Mouse (Mus musculus) kidney, adult 2 months (tissue): ENCODE results near the gene Polr2a. TPM values are rescaled to one million over a fixed set of nuclear protein-coding genes. Genes with fewer than 3 reads are reported as not detected.
A peak's percentile ranks its signal among the peaks of the same experiment; 100 is the strongest.

Experiments used
- DNase-seq: peaks from one replicate; pipeline ENCODE4 v3.0.0; 2021
- H3K27ac ChIP-seq: fragments of 200-500 bp; 2 replicates; pipeline ENCODE4 v1.5.1; 2012; ENCODE audit warnings: low read depth, low read length, control low read depth, inconsistent platforms; ENCODE audit not compliant: insufficient read depth
- H3K27me3 ChIP-seq: fragments of 200-500 bp; replicated peaks from 2 replicates; pipeline ENCODE4 v1.6.1; 2012; ENCODE audit warnings: mild to moderate bottlenecking, moderate library complexity, low read length, inconsistent platforms; ENCODE audit not compliant: control insufficient read depth, insufficient read depth
- H3K36me3 ChIP-seq: fragments of 200-500 bp; 2 replicates; pipeline ENCODE4 v1.6.1; 2012; ENCODE audit warnings: mild to moderate bottlenecking, moderate library complexity, low read length, inconsistent platforms; ENCODE audit not compliant: control insufficient read depth, insufficient read depth
- H3K4me1 ChIP-seq: fragments of 200-500 bp; 2 replicates; pipeline ENCODE4 v1.6.1; 2011; ENCODE audit warnings: low read length; ENCODE audit not compliant: control insufficient read depth, insufficient read depth
- H3K4me3 ChIP-seq: fragments of 200-500 bp; 2 replicates; pipeline ENCODE4 v1.5.1; 2011; ENCODE audit warnings: mild to moderate bottlenecking, low read depth, low read length, control low read depth; ENCODE audit not compliant: insufficient read depth
- CTCF ChIP-seq: fragments of 200-500 bp; conservative IDR thresholded peaks from 2 replicates; pipeline ENCODE4 v1.5.1; 2011; ENCODE audit warnings: low read depth, mild to moderate bottlenecking, control low read depth, low read length, moderate library complexity, mixed read lengths; ENCODE audit not compliant: insufficient read depth, insufficient read length
- POLR2A ChIP-seq: fragments of 200-500 bp; IDR thresholded peaks from one replicate; pipeline ENCODE4 v1.6.1; 2011; ENCODE audit warnings: low read depth, low read length, control low read depth
- WGBS: fragments of 180-500 bp; shearing (Covaris S2); methylation state at CpG from one replicate; pipeline ENCODE4 v1.1.7; 2018; 5-methylcytosine and 5-hydroxymethylcytosine counted together
- polyA plus RNA-seq: library from polyadenylated mRNA; depleted of rRNA; stranded (reverse); fragments of >200 nt; gene quantifications from 2 replicates; pipeline ENCODE4 v1.2.3, GENCODE M21; 2012

Polr2a gene
- polyA plus RNA-seq, 1 experiment: 37.8 TPM

DNA sequence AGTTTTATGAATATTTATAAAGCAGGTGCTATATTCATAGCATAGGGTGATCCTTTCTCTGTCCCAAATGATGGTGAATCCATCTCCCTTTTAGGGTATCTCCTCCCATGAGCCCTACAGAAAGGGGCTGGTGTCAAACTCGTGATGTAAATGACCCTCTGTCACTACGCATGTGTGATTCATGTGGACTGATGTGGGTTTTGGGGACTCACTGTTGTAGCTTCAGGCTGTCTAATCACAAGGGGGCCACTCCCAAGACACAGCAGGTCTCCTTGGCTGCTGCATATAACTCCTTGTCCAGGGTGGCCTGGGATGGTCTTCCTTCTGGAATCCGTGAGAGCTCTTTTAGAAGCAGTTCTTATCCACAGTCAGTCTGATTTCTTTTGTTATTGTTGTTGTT lies 48.0 kb downstream of the Polr2a start:
- Histone ChIP-seq H3K4me1 (peaks cover 26% of the 10 kb centered on the region; the same call in 1 of the 2 replicates), H3K4me3 (no peak overlapping the region), H3K27ac (no peak overlapping the region), H3K36me3 (no peaks in the 10 kb centered on the region), H3K27me3 (no peaks in the 10 kb centered on the region)
- no peak for DNase-seq
- no peak for TF ChIP-seq POLR2A
- TF ChIP-seq CTCF: no peak
- 84% methylated on average over 3 of the region's 3 CpGs for WGBS

GRCm38 (mm10) chr11:69709554-69710446 lies 48.6 kb downstream of the Polr2a start:
- WGBS: 70% methylated on average over 11 of the region's 11 CpGs

DNA sequence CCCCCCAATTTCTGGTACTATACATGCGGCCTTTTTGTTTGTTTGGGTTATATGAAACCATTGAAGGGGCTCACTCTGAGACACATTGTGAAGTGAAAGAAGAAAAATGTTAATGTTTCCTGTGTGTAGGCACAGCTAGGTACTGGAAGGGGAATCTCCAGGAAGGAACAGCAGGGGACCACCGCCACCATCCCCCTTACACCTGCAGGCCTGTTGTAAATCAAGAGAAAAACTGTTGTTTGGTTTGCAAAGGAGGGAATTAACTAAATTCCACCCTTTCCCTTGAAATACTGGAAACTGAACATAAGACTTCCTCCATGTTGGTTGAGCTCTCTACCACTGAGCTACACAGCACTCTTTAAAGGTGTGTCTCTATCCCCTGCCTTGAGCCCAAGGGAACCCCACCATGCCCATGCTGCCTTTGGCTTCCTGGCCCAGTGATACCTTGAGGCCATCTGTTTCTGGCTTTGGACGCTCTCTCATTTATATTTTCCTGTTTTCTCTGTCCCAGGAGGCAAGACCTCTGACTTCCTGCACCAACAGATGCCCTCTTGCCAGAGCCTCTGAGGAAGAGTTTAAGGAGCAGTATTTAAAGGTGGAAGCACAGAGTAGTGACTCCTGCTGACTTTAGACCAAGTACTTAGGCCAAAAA lies 49.7 kb downstream of the Polr2a start:
- H3K4me3 ChIP-seq: no peak overlapping the region
- 82% methylated on average over 3 of the region's 3 CpGs for WGBS
- TF ChIP-seq CTCF: no peak
- no peak for TF ChIP-seq POLR2A
- no peak overlapping the region for H3K27ac ChIP-seq
- H3K4me1 ChIP-seq: peaks cover 17% of the 10 kb centered on the region; the same call in 1 of the 2 replicates
- H3K27me3 ChIP-seq: no peaks in the 10 kb centered on the region
- no peak for DNase-seq
- H3K36me3 ChIP-seq: no peaks in the 10 kb centered on the region

More at GRCm38 (mm10) chr11:69709554-69710446, 48.6 kb downstream of the Polr2a start:
- H3K27ac ChIP-seq: no peak overlapping the region
- no peak for DNase-seq
- H3K36me3 ChIP-seq: no peaks in the 10 kb centered on the region
- TF ChIP-seq POLR2A: no peak
- TF ChIP-seq CTCF: no peak
- H3K27me3 ChIP-seq: no peaks in the 10 kb centered on the region
- H3K4me1 ChIP-seq: peaks cover 20% of the 10 kb centered on the region; the same call in 1 of the 2 replicates
- no peak overlapping the region for H3K4me3 ChIP-seq

GRCm38 (mm10) chr11:69707873-69708381 lies 50.5 kb downstream of the Polr2a start:
- Histone ChIP-seq H3K4me1 (peaks cover 14% of the 10 kb centered on the region; the same call in 1 of the 2 replicates), H3K4me3 (no peak overlapping the region), H3K27me3 (no peaks in the 10 kb centered on the region), H3K27ac (no peak overlapping the region), H3K36me3 (no peaks in the 10 kb centered on the region)
- DNase-seq: no peak
- TF ChIP-seq CTCF (no peak), POLR2A (no peak)
- WGBS: 93% methylated on average over 4 of the region's 4 CpGs

- Histone ChIP-seq H3K4me1 (peaks cover 14% of the 10 kb centered on the region; the same call in 1 of the 2 replicates), H3K27me3 (no peaks in the 10 kb centered on the region), H3K36me3 (no peaks in the 10 kb centered on the region), H3K27ac (no peak overlapping the region), H3K4me3 (no peak overlapping the region)
- TF ChIP-seq POLR2A (no peak), CTCF (no peak)
- WGBS: 92% methylated on average over 4 of the region's 4 CpGs
- no peak for DNase-seq
These were observed 51.0 kb downstream of the Polr2a start for GRCm38 (mm10) chr11:69707480-69707847.

DNA sequence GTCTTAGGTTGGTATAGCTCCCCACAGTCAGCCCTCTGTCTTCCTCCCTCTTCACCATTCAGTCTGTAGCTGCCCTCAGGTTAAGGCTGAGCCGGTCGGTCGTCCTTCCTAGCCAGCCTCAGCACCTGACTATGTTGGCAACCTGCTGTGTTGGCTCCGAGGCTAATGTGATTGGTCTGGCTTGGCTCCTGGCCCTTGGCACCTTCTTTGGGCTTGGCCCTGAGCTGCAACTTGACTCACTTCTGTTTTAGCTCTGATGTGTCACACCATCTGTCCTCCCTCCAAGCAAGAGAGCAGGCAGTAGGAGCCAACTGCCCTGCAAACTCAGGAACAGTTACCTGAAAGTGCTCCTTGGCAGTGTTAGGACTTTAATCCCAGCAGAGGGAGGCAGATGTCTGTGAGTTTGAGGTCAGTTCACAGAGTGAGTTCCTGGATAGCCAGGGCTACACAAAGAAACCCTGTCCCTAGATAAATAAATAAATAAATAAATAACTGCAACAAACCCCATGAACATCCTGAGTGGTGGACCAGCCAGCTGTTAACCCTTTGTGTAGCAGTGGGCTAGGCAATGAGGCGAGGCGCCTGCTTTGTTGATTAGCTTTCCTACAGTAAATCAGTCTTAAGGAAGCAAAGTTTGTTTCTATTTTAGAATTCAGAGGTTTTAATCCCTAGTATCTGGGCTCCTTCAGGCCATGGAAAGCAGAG lies 51.5 kb downstream of the Polr2a start:
- peak; percentile 95 for DNase-seq
- no peak for TF ChIP-seq POLR2A
- no peak for TF ChIP-seq CTCF
- WGBS: 45% methylated on average over 6 of the region's 6 CpGs
- Histone ChIP-seq H3K36me3 (no peaks in the 10 kb centered on the region), H3K4me1 (peaks cover 14% of the 10 kb centered on the region; the same call in 1 of the 2 replicates), H3K27me3 (no peaks in the 10 kb centered on the region), H3K27ac (peak overlapping the region; percentile 72), H3K4me3 (no peak overlapping the region)

DNA sequence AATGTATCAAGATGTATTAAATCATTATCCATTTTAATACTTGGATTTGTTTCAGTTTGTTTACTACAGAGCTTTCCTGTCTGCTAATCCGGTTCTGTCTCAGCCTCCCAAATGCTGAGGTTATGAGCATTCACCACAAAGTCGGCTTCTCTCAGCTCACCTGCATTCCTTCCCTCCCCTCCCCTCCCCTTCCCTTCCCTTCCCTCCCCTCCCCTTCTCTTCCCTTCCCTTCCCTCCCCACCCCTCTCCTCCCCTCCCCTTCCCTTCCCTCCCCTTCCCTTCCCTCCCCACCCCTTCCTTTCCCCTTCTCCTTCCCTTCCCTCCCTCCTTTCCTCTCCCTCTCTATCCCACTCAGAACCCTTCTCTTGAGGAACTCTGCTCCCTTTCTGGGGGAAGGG lies 53.8 kb downstream of the Polr2a start:
- H3K36me3 ChIP-seq: no peaks in the 10 kb centered on the region
- H3K4me3 ChIP-seq: no peak overlapping the region
- H3K27me3 ChIP-seq: no peaks in the 10 kb centered on the region
- 14% methylated on average over 2 of the region's 2 CpGs for WGBS
- no peak for TF ChIP-seq POLR2A
- no peak for TF ChIP-seq CTCF
- no peak for DNase-seq
- H3K4me1 ChIP-seq: peaks cover 14% of the 10 kb centered on the region; the same call in 1 of the 2 replicates
- H3K27ac ChIP-seq: no peak overlapping the region
